Mouse (Mus musculus) Muller cell, postnatal 12 days (primary cell): ENCODE data around the gene Klhl10.
A peak's percentile ranks its signal among the peaks of the same experiment; 100 is the strongest.

Experiments used
- DNase-seq: peaks from one replicate; pipeline ENCODE4 v3.0.0-alpha.2; 2015; ENCODE audit errors: inconsistent ontology term

The Klhl10 gene

DNA sequence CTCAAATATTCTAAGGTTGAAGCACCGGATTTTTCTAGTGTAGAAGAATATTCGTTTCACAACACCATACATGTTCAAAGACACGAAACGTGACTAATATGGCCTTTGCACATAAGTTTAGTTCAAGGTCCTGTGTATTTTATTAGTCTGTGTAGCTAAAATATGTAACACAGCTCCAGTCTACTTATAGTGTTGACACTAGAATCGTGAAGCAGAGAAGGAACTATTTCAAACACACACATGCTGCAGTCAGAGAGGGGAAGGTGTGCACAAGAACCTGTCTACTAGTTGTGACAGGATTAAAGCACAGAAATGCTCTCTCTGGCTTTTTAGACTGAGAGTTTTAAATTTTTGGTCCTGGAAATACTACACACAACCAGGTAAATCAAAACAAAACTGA, 16.0 kb downstream of the Klhl10 start:
- no peak for DNase-seq

DNA sequence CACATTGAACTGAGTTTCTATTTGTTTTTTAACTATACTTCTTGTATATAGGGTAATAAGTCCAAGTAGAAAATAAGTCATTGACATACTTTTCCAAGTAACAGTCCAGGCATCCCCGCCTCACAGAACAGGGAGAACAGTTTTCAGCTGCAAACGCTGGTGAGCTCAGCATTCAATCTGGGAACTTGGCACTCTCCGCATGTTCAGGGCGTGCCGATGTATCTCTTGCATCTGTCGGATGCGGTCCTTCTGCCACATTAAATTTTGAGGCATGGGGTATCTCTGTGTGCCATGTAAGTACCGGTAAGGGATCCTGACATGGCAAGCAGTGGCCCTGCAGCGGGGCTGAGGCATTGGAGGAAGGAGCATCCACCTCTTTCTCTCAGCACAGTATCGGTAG, 21.0 kb downstream of the Klhl10 start:
- DNase-seq = no peak

DNA sequence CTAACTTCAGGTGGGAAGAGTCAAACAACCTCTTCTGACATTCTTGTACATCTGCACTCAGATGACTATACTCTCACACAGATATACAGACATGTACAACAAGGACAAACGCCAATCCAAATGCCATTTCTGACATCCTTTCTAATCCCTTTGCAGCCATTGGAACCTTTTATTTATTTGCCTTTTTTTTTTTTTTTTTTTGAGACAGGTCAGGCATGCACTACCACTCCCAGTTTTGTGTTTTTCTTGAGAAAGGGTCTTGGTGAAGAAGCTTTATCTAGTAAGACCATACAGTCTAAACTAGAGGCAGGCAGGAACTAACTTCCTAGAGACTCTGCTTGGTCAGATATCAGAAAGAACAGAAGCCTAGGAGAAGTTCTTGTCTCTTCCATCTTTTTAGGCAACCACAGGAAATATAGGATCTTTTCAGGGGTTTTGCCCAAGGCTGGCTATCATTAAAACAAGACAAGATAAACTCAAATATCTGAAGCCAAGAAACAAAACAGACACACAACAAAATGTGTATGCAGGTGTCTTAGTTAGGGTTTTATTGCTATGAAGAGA, 23.6 kb downstream of the Klhl10 start:
- DNase-seq = no peak

DNA sequence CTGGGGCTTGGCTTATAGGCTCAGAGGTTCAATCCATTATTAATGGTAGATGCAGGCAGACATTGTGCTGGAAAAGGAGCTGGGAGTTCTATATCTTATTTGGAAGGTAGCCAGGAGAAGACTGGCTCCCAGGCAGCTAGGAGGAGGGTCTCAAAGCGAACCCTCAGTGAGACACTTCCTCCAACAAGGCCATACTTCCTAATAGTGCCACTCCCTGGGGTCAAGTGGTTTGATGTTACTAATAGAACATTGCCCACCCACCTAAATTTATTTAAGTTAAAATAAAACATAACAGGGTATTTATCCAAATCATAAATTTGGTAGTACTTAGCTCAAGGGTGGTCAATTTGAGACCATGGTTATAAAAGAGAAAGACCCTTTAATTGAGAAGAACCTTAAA, 24.1 kb downstream of the Klhl10 start:
- no peak for DNase-seq

DNA sequence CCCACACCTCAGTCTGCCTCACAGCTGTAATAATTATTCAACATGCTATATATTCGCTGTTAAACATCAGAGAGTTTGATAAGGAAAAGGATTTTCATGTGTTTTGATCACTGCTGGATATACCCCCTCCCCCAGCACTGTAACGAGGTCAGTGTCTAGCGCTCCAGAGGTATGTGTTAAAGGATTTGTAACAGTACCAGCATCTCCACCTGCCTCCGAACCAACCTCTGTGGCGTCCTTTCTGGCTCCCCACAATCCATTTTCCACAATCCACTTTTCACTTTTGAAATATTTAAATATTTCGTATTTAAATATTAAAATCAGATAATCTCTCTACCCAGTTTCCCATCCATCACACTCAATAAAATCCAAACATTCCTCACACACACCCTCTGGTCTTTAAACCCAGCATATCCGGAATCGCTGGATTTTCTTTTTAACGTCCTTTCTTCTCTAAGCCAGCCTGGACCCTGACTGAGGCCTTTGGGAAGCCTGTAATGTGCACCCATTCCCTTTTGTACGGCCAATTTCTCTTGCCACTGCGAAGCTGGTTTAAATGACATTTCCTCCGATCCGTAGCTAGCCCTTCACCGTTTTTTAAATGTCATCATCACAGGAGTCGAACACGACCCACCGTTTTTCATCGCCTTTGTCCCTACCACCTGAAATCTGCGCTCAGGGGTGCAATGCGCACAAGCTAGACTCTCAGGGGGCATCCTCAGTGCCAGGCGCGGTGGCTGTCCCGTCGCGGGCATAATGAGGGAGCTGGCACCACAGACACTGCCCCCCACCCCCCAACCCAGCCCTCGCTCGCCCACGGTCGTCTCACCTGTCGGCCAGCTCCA, 29.9 kb downstream of the Klhl10 start:
- DNase-seq = peak; percentile 19

DNA sequence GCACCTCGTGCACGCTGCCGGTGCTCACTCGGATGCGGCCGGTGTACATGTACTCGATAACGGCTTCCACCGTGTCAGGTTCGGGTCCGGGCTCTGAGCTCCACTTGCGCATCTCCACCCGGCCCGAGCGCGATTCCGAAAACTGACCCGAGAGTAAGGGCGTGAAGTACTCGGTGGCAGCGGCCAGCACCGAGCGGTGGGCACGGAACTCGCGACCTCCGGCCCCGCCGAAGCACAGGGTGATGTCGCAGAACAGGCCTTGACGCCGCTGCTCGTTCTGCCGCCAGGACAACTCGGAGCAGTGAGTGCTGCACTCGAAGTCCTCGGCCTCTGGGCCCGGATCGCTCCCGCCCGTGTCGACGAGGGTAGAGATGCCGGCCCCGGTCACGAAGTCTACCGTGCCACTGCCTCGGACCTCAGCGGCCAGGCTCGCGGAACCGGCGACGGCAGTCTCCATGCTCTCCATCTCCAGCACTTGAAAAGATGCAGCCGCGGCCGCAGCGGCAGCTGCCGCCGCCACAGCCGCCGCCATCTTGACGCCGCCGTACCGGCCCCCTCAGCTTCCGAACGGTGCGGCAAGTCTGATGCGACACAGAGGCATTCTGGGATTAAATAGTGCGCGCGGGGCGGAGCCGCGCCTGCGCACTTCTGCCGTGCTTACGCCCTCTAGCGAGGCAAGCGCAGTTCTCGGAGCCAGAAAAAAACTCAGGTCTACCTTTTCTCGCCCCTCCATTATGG, 30.6 kb downstream of the Klhl10 start, which contains the start of gene Klhl11:
Klhl11 (minus strand) TSS at position 545 of the 738 bp plus-strand sequence.
- DNase-seq = peak; percentile 95

DNA sequence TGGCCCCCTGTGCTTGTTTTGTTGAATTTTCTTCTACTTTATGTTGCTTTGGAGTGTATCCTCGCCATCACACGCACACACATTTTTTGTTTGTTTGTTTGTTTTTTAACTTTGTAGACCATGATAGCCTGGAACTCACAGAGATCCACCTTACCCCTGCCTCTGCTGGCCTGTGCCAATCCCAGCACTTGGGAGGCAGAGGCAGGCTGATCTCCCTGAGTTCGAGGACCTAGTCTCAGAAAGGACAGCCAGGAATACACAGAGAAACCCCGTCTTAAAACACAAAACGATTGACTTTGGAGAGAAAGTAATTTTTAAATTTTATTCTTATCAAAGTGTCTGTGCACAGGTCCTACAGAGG, 31.2 kb downstream of the Klhl10 start:
- no peak for DNase-seq

DNA sequence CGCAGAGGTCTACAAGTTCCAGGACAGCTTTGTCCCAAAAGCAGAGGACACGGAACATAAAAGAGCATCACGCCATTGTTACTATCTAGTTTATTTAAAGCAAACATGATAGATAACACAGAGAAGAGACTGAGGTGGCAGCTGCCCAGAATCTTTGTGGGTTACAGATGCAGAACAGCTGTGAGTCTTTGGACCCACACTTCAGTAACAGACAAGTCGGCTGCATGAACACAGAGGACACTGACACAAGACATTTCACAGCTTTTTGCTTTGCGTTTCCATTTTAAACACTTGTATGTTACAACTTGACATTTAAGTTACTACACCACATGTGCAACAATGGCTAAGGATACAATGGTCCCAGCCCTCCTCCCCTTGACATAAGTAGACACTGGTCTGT, 34.6 kb downstream of the Klhl10 start:
- DNase-seq = no peak

DNA sequence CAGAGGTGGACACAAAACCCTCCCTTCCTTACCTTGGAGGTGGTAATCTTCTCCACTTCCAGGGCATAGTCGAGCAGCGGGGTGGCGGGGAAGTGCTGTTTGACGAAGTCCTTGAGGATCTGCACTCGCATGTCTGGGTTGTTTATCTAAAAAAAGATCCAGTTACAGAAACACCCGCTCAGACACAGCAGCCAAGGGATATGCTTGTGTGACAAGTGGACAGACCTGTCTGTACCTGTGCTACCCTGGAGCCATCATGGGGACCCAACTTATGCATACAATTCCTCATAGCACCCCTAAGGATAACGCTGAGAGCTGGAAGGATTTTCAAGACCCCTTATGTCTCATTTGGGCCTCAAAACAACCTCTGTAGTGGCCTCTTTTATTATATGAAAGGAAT, 37.4 kb downstream of the Klhl10 start:
- no peak for DNase-seq

DNA sequence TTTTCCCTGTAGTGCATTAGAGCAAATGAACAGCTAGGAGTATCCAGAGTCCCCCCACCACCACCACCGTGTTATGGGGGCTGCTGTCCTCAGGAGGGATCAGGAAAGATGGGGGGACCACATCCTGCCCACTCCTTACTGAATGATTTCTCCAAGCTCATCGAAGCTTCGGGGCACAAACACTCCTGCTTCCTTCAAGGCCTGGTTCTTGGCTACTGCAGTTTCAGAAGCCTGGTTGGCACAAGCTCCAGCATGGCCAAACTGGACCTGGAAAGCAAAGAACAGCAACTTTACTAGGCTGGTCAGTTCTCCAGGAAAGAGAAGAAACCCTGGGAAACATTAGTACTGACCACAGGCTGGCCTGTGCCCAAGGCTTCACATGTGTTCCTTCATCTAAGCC, 42.7 kb downstream of the Klhl10 start:
- DNase-seq = no peak

DNA sequence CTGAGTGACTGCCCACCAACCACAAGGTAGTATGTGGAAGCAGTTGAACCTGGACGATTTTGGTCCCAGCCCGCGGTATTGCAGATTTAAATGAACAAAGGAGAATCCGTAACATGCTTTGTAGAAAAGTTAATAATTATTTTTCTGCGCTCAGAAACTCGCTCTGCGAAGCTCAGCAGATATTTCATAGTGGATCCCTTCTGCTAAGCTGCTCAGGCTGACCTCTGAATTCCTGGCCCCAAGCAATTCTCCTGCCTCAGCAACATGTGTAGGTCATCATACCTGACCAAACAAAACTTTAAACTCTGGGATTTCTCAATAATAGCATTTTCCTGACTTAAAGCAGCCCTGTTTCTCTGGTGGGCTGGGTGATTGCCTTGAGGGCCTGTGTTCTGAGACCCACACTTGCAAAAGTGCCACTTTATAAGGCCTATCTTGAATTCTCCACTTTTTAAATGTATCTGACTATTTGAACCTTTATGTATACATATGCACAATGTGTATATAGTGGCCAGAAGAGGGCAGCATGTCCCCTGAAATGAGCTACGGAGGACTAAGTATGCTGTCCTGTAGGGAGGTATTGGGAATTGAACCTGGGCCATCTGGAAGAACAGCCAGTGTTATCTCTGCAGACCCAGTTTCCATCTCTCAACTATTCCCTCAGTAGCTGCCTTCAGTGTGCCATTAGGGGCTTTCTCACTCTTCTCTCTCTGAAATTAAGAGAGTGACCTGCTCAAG, 44.3 kb downstream of the Klhl10 start:
- no peak for DNase-seq

DNA sequence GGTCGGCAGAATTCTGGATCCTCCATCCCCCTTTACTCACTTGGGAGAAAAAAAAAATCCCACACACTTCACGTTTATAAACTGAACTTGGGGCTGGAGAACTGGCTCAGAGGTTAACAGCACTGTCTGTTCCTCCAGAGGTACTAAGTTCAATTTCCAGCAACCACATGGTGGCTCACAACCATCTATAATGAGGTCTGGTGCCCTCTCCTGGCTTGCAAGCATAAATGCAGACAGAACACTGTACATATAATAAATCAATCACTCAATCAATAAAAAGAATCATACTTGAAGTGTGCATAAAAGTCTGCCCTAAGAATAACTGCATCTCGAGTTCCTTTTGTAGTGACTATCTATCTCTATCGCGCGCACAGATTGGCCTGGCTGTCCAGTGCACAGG, 49.2 kb downstream of the Klhl10 start:
- no peak for DNase-seq

DNA sequence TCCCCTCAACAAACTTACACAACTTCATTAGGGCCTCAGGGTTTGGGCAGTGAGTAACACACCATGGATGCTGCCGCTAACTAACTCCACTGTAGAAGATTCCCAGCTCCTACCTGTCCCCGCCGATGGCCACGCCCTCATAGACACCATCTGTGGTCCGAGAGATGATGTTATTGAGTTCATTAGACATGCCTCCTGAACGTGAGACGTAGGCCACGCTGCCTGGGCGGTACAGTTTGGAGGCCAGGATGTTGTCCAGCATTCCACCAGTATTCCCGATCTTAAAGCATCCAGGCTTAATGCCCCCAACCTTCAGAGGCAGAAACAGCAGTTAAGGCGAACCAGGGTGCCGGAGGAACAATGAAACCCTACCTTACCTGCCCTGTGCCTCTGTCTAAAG, 52.1 kb downstream of the Klhl10 start:
- no peak for DNase-seq

DNA sequence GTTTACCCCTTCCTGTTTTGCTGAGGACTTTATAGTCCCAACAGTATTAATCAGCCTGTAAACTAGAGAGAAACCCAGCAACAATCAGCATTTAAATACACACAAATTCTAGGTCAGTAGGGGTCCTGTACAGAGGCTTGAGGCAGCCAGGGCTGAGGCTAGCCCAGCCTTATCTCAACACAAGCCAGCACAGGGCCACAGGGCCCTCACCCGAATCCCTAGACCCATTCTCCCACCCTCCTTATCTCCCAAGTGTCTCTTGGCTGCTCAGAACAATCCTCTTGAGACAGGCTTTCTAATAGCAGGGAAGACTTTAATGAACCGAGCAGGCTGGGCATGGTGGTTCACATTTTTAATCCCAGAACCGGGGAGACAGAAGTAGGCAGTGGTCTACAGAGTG, 58.5 kb downstream of the Klhl10 start:
- no peak for DNase-seq

DNA sequence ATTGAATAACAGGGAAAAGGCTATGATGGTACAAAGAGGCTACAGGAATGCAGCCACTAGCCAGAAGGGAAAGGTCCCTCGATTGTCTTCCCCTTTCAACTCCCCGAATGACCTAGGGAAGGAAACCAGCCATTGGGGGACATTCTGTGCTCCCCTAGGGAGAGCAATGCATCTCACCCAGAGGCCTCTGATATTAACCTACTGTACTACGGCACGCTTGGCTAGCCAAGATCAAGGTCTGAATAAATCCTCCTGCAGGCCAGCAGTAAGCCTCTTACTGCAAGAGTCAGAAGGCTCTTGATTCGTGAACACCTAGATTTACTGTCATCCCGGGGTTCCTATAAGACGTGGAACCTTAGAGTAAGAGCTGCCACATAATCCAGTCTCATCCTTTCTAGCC, 58.9 kb downstream of the Klhl10 start:
- DNase-seq = no peak

DNA sequence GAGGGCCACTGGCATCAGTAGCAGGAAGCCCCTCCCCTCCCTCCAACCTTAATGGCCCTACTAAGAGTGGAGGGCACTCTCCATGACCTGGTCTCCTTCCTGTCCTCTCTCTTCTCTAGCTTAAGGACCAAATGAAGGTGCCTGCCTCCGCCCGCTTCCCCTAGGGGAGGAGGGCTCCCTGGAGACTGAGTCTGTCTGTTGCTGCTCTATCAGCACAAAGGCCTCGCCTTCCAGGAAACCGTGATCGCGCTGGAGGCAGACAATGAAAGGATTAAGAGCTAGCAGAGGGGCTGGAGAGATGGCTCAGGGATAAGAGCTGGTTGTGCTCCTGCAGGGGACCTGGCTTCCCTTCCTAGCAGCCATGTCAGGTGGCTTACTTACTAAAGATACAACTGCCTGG, 59.6 kb downstream of the Klhl10 start:
- no peak for DNase-seq

DNA sequence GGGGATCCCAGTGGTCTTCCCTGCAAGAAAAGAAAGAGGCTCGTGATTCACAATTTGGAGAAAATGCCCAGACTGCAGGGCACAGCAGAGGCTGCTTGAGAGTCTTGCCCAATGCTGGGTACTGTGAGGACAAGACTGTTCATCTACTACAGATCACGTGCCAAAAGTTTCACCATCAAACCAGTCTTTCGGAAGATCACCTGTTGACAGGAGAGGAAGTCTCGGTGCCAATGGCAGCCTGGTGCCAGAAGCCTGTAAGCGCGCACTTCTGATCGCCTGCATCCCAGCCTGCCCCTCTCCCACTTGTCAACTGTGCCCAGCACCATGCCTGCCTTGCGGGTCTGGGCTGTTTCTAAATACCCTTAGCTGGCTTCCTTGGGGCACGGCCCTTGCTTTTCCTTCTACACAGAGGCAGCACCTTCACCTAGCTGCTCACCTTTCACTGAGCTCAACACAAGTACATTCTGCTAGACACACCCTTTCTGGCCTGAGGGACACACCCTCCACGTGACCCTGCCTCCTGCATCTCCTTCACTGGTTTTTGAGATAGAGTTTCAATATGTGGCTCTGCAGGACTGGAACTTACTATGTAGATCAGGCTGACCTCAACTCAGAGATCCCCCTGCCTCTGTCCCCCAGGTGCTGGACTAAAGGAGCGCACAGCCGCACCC, 63.4 kb downstream of the Klhl10 start:
- DNase-seq = no peak

DNA sequence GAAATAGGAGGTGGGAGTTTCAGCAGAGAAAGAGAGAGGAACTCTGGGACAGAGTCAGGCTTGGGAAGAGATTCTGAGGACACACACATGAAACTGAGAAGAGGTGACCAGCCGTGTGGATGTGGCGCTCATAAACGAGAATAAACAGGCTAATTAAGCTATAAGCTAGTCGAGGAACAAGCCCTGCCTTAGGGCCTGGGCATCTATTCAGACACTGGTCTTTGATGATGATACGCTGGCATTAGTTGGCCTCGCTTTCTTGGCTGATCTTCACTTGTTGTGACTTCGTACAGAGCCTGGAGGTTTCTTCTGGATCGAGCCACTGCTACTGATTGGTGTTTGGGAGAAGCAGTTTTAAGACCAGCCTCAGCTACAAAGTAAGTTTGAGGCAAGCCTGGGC, 64.3 kb downstream of the Klhl10 start:
- DNase-seq = no peak
